Mouse (Mus musculus): Measurements from ENCODE around the gene S1pr3.

- TF ChIP-seq GATA1 (IDR thresholded peaks at IDR 0.05; ENCODE audit: borderline replicate concordance, low read length) = no peak
- no peak for TF ChIP-seq FLI1 (IDR thresholded peaks at IDR 0.05; ENCODE audit: low read length)
Observed at GRCm38 (mm10) chr13:51442922-51443321, 34.5 kb downstream of the S1pr3 start.
